Mouse (Mus musculus): ENCODE results near the gene Cd300ld3.
A peak's percentile ranks its signal among the peaks of the same experiment; 100 is the strongest.
"Not testable (repeated sequence)": the region's sequence is repeated elsewhere in the genome, so short reads cannot be mapped to it uniquely, and the experiment has no call there.

Gene Cd300ld3

DNA sequence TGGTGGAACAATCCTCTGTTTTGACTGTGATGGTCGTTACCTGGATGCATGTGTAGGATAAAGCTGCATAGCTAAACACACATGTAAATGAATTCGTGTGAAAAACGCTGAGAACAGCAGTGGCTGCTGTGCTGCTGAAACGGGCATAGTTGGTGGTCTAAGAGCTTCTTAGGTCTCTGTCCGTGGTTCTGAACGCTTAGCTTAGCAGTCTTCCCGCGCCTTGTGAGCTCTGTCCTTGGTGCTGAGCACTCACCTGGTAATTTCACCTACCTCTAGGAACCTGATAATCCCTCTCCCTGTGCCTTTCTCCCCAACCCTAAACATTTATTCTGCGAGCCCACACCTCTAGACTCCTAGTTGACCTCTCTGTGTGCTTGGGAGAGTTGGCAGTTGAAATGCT, 4.0 kb upstream of the Cd300ld3 start:
- peak; percentile 16 for DNase-seq

DNA sequence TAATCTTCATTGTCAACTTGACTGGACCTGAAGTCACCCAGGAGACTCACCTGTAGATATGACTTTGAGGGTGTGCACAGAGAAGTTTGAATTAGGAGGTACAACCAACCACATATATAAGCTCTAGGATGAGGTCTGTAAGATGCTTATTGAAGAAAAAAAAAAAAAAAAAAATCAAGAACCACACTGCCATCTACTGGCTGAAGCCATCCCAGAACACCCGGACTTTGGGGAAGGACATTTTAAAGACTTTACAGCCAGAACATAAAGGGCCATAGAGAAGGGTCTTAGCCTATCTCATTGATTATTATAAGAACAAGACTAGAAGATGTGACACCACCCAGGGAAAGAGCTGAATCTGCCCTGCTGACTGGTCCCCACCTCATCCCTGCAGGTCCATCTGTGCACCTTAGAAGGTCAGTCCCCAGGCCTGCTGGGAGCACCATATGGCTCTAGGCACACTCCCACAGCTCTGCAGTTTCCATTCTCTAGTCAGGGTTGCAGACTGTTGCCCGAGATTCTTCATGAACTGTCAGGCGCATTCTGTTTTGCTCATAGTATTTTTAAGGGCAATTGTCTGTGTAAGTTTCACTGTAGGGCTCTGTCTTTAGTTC, 1.2 kb upstream of the Cd300ld3 start:
- DNase-seq, result peak; percentile 95

DNA sequence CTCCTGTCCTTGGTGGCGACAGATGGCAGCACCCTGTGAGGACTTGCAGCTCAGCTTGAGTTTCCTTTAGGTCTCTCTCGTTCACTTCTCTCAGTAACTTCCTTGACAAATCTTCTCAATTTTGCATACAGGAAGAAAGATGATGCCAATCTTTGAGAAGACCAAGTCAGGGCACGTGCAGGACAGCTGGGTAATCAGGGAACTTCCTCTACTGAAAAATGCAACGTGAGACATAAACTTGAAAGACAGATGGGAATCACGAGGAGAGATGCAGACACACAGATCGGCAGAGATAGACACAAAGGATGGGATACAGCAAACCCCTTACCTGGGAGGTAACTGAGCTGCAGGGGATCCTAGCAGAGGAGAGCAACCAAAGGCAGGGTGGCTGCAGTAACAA, 10.5 kb downstream of the Cd300ld3 start, which contains the start of gene Cd300ld5:
Cd300ld5 (minus strand) TSS at position 101 of the 400 bp plus-strand sequence.
- DNase-seq, result not testable (repeated sequence)

DNA sequence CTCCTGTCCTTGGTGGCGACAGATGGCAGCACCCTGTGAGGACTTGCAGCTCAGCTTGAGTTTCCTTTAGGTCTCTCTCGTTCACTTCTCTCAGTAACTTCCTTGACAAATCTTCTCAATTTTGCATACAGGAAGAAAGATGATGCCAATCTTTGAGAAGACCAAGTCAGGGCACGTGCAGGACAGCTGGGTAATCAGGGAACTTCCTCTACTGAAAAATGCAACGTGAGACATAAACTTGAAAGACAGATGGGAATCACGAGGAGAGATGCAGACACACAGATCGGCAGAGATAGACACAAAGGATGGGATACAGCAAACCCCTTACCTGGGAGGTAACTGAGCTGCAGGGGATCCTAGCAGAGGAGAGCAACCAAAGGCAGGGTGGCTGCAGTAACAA, 21.3 kb downstream of the Cd300ld3 start, which contains the start of gene Cd300ld4:
Cd300ld4 (minus strand) TSS at position 101 of the 400 bp plus-strand sequence.
- not testable (repeated sequence) for DNase-seq

DNA sequence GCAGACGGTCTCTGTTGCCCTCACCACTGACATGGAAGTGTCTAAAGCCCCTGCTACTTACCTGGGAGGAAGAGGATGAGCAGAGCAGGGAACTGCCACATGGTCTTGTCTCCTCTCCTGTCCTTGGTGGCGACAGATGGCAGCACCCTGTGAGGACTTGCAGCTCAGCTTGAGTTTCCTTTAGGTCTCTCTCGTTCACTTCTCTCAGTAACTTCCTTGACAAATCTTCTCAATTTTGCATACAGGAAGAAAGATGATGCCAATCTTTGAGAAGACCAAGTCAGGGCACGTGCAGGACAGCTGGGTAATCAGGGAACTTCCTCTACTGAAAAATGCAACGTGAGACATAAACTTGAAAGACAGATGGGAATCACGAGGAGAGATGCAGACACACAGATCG, 32.1 kb downstream of the Cd300ld3 start, which contains the start of gene Cd300ld2:
Cd300ld2 (minus strand) TSS at position 101 of the 400 bp plus-strand sequence.
- not testable (repeated sequence) for DNase-seq

DNA sequence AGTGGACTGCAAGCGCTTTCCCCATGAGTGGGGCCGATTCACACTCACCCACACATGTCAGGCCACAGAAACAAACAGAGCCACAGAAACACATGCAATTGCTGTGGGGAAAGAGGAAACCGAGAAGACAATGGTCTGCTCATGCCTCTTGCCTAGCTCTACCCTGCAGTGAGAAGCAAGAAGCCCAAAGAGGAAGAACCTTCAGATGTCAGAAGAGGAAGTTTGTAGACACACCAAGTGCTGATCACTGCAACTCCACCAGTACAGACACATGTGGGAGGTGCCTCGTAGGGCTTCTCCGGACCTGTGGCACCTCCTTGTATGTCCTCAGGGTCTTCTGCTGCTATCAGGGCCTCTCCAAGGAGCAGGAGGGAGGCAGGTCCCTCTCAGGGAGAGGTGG, 44.1 kb downstream of the Cd300ld3 start:
- DNase-seq, result no peak

DNA sequence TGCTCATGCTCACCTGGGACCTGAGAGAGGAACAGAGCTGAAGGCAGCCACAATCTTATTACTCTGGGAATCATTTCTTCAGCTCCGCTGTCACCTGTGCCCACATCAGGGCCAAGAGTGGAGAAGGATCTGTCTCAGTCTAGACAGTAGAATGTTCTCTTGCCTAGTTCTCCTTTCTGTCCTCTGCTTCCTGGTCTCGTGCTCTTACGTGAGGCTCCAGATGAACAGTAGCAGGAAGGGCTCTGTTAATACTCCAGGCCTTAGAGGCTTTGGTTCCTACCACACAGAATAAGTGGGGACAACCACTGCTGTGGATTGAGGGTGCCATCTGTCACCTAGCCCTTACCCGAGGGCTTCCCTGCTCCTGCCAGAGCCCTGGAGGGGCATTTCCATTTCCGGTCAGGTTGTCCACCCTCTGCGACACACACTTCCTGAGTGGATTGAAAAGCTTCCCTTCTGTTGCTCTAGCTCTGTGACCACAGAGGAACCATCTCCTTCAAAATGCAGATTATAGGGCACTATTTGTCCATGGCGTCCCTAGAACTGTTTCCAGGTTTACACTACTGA, 46.7 kb downstream of the Cd300ld3 start, which contains the start of gene Cd300c2:
Cd300c2 (minus strand) TSS at position 407 of the 567 bp plus-strand sequence.
- DNase-seq, result no peak

All from cerebellum, adult 8-10 months (tissue).